Mouse (Mus musculus): ENCODE results near the gene Sdhaf1.

Sdhaf1 gene

DNA sequence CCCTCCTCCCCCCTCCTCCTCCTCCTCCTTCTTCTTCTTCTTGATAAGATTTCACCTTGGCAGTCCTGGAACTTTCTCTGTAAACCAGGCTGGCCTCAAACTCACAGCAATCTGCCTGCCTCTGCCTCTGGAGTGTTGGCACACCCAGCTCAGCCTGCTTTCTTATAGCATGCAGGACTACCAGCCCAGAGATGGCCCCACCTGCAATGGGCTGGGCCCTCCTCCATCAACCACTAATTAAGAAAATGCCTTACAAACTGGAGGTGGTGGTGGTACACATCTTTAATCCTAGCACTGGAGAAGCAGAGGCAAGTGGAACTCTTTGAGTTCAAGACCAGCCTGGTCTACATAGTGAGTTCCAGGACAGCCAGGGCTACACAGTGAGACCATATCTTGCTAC is 2.7 kb upstream of the Sdhaf1 start:
- DNase-seq (ENCODE audit: low read depth, low spot score) = no peak

DNA sequence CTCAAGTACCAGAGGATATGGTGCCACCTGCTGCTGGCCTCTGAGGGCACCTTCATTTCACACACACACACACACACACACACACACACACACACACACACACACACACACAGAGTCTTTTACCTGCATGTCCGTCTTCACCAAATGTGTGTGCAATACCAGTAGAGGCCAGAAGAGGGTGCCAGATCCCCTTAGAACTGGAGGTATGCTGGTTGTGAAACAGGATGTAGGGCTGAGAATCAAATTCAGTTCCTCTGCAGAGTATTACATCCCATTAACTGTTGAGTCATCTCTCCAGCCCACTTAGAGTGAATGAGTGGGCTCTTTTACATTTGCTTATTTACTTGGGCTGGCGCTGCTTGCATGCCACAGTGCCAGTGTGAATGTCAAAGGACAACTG is 1.7 kb upstream of the Sdhaf1 start:
- peak; percentile 85 for DNase-seq (ENCODE audit: low read depth, low spot score)

DNA sequence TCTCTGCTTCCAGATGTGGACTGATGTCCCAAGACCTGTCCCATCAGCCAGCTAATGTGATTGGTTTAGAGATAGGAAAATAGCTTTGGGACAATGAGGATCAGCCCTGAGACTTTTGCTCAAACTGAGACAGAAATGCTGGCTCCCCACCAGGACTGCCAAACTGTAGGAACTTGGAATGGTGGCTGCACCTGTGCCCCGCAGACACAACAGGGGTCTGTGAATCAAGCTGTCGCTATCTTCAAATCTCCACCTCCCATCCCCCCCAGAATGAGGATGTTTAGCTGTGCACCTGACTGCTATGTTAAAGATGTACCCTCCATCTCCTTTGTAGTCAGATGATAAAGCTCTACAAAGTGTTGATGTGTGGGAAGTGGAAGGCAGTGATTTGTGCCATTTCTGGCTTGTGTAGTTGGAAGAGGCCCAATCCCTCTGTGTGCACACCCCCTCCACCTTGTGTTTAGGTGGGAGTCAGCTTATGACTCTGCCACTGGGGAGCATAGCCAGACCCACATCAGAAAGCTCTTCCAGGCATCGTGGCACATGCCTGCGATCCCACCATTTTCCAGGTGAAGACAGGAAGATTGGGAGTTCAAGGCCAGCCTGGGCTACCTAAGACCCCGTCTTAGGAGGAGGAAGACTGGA is 727 bp upstream of the Sdhaf1 start:
- DNase-seq (ENCODE audit: low read depth, low spot score) = no peak

DNA sequence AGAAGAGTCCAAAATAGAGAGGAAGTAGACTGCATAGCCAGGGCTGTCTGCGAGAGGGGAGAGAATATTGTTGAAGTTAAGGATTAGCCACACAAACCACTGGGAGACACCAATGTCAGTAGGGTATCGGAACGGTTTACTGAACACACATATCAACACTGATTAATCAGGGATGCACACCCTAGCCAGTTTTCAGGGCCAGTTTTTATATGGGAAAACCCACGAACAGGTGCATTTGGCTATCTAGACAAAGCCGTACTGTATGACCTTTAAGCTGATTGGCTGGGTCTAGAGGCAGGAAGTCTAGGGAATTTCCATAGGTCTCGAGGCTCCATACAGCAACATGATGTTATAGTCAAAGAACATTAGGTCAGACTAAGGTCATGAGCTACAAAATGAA is 830 bp downstream of the Sdhaf1 start:
- peak; percentile 85 for DNase-seq (ENCODE audit: low read depth, low spot score)

DNA sequence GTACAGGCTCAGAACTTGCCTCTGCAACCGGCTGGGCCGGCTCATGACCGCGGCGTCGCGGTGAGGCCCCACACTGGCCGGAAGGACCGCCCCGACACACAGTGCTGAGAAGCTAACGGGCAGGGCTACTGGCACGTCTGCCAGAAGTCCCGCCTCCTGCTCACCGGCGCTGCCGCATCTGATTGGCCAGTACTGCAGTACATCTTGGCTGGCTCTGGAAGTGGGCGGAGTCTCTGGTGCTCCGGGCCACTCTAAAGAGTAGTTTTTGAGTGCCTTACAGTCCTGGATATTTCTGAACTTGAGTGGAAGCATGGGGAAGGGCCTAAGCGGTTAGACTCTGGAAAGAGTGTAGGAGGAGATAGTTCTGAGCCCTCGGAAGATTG is 1.4 kb downstream of the Sdhaf1 start:
- peak; percentile 98 for DNase-seq (ENCODE audit: low read depth, low spot score)

DNA sequence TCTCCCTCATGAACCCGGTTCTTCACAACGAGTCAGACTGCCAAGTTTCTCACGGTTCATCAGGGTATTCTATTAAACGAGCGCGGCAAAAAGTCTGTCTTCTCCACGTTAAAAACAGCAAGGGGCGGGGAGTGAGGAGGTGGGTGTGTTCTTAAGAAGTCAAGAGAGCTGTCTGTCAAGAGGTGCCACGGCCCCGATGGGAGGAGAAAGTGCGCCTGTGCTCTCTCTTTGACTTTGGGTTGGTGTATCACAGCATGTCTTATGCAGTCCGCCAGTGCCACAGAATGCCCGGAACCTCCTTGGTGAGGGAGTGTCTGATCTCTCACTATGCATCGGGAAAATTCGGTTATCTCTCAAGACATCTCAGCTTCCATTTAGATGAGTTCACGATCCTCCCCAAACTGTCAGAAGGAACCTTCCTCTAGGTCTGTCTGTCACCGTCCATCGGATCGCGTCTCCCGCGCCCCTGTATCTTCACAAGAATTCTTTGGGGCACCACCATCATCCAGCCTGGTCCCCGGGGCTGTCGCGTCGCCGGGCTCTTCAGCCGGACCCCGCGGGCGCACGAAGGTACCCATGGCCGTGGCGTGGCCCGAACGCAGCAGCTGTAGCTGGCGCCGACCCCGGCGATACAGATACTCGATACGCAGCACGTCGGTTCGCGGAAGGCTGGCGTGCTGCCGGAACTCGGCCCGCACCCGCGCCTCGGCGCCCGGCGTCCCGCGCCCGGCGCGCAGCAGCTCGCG is 2.0 kb downstream of the Sdhaf1 start, which contains the start of gene E130208F15Rik:
Gene E130208F15Rik, plus strand, starts transcription at position 202 of the 746 bp plus-strand sequence.
- DNase-seq (ENCODE audit: low read depth, low spot score) = peak; percentile 92

DNA sequence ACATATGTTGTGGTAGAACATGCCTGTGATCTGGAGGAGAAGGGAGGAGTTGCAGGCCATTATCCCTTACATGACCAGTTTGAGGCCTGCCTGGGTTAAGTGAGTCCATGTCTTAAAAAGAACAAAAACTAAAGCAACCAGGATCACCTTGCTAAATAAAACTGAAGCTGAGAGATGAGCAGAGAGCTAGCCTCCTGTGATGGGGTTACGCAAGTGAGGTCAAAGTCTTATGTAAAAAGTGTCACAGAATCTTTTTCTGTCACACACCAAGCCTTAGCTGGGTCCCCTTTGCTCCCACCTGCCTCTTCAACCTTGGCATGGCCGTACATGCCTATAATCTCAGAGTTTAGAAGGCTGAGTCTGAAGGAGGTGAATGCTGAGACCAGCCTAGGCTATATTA is 2.7 kb downstream of the Sdhaf1 start:
- no peak for DNase-seq (ENCODE audit: low read depth, low spot score)

DNA sequence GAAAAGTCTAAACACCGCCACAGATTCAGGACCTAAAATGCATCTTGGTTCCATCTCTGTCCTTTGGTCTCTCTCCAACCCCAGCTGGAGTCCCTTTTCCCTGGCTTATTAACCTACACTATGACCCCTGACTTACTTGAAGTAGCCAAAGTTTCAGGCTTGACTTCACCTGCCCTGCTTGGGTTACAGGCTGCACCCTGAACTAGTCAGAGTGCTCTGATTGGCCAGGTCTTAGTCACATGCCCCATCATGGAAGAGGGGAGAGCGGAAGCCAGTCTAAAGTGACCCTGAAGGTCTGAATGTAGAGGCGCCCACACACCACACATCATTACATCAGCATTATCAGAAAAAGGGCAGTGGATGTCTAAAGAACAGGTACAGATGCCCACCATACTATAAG is 5.6 kb downstream of the Sdhaf1 start:
- no peak for DNase-seq (ENCODE audit: low read depth, low spot score)

DNA sequence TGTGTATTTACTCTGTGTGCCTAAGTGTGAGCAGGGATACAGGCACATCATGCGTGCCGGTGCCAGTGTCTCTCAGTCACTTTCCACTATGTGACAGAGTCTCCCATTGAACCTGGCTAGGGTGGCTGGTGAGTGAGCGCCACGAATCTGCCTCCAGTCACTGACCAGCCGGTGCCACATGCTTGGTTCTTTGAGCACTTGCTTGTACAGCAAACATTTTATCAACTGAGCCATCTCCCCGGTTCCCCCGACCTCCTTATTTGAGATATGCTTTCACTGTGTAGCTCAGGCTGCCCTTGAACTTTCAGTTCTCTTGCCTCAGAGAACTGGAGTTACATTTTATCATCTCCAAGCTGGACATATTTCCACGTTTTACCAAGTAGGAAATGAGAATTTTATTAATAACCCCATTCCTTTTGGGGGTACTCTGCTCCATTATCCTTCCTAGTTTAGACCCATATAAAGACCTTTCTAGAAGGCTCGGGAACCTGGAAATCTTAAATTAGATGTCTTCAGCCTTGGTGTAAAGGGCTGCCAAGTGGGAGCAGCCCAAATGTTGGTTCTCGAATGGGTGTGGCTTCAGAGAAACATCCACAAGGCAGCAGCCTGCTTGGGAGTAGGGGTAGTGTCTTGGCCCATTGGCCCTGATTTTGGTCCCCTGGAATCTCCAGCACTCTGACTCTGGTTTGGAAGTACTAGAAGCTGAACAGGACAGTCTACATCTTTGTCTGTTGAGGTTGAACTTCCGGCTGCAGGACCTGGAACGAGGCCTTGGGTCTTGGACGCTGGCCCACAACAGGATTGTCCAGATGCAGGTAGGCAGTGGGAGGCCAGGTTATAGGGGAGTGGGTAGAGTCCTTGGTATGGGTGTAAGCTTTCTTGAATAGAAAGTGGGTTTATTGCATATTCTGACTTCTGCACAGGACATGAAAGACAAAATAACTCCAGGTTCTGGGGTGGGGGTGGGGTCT is 7.9 kb downstream of the Sdhaf1 start:
- DNase-seq (ENCODE audit: low read depth, low spot score) = no peak

DNA sequence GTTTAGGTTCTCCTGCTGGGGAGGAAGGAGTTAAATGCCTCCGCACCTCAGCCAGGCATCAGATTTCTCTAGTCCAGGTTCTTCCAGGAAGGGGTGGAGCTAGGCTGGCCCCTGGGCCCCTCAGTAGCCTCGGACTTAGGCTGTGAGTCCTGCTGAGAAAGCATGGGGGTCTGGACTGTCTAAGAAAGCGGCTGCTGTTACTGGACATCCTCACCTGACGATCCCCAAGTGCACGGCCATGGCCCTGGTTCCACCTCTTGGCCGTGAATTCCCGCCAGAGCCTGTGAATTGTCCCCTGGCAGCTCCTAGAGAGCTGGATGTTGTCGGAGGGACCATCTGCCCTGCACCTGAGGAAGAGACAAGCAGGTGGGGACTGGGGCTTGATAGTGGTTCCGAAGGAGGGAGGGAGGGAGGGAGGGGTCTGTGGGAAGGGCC is 9.0 kb downstream of the Sdhaf1 start, which contains the start of gene Syne4:
Gene Syne4, plus strand, starts transcription at position 87 of the 435 bp plus-strand sequence.
- no peak for DNase-seq (ENCODE audit: low read depth, low spot score)

DNA sequence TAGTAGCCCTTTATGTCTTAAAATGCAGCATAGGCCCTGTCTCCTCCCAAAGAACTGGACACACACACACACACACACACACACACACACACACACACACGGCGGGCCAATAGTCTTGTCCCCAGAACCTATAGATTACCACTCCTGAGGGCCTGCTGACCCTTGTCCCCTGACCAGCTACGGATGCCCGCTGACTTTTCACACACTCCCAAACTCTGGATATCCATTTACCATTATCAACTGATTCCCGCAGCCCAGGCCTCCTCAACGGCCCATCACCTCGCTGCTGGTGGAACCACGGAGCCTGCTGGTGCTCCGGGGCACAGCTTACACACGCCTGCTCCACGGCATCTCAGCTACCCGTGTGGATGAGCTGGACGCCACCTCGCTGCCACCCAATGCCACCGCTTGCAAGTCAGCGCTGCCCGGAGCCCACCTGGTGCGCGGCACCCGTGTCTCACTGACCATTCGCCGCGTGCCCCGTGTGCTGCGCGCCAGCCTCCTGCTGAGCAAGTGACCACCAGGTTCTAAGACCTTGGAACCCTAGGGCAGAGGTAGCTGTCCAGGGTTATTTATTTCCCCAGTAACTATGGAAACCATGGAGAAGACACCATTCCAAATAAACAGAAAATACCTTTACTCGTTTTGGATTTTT is 9.9 kb downstream of the Sdhaf1 start:
- DNase-seq (ENCODE audit: low read depth, low spot score) = no peak

DNA sequence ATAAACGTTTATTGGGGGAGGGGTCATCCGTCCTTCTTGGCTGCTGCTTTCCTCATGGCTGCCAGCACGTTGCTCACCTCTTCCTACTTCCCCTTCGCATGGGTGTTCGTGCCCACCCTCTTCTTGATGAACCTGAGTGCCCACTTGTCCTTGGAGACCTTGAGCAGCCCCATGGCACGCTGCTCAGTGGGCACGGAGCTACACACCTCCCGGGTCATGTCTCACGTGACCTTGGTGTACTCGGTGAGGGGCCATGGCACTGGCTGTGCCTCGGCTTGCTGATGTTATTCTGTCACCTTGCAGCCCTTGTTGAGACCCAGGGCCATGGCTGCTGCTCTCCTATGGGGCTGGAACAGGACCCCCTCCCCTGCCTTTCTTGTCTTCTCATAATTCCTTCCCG is 13.6 kb downstream of the Sdhaf1 start:
- DNase-seq (ENCODE audit: low read depth, low spot score) = no peak

DNA sequence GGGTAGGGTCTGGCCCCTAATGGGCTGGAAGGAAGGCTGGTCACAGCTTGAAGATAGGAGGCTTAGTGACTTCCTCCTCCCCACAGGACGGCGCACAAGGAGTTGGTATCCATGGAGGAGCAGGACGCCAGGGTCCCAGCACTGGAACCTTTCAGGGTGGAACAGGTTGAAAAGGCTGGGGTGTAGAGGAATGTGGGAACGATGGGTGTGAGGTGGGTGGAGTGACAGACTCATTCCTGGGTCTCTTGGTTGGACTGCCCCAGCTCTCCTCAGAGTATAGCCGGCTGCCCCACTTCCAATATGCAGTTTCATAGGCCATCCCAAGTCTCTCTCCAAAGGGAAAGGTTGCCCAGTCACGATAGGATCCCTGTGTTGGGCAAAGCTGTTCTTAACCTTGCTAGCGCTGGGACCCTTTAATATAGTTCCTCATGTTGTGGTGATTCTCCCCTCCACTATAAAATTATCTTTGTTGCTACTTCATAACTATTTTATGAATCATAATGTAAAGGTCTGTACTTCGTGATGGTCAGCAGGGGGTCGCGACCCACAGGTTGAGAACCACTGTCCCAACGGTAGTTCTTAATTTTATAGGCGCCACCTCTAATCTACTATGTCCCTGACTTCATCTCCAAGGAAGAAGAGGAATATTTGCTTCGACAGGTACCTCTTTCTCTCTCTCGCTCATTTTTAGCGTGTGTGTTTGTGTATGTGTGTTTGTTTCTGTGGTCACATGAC is 14.1 kb downstream of the Sdhaf1 start:
- no peak for DNase-seq (ENCODE audit: low read depth, low spot score)

DNA sequence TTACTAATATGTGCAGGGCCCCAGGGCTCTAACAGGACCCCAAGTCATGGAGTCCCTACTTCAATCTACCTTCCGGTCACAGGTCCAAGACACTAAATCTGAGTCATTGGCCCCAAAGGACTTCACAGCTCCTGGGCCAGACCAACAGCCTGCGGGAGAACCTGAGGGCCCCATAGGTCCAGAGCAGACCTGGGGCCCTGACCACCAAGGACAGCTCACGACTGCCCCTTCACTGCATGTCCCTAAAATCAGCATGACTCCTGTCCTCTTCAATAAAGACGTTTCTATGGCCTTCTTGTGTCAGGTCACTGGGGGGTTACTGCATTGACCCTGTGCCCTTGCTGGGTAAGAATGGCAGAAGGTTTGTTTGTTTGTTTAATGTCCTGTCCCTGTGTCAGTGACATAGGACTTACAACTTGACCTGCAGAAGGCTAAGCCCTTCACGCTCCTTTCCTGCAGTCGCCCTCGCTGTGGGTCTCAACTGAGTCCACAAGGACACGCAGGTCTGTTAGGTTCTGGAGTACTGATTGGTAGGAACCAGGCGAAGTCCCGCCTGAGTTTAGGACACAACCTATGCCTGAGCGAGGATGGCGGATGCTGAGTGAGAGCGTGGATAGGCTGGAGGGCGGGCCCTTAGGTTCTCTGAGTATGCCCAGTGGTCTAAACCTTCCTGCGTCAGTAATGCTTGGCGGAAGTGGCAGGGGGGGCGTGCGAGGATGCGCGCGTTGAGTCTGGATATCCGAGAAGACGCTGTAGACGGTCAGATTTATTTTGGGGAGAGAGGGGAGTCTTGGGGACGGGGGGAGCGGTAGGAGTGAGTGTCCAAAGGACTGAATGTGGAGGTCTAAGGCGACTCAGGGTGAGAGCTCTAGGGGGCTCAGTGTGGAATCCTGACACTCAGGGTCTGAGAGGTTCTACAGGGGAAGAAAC is 15.4 kb downstream of the Sdhaf1 start, which contains the start of gene Alkbh6:
Gene Alkbh6, plus strand, starts transcription at position 642 of the 930 bp plus-strand sequence.
- DNase-seq (ENCODE audit: low read depth, low spot score) = peak; percentile 96

DNA sequence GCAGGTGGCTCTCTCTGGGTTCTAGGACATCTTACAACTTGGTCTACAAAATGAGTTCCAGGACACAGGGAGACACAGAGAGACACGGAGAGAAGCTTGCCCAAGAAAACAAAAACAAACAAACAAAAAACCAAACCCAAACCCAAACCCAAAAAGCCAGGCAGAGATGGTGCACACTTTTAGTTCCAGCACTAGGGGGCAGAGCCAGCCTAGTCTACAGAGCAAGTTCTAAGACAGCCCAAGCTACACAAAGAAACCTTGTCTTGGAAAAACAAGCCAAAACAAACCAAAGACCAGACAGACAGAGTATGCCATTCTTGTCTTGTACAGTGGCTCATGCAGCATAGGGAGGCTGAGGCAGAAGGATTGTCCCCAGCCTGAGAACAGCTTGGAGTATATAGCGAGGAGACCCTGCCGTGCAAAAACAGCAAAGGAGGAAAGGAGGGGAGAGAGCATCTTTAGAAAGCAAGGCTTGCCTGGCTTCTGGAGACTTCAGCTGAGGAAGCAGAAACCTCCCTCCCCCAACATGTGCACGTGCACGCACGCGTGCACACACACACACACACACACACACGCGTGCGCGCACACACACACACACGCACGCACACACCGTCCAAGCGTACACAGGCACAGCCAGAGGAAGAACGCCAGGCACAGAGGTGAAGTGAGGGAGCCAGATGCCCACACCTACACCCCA is 17.5 kb downstream of the Sdhaf1 start:
- DNase-seq (ENCODE audit: low read depth, low spot score) = peak; percentile 52

DNA sequence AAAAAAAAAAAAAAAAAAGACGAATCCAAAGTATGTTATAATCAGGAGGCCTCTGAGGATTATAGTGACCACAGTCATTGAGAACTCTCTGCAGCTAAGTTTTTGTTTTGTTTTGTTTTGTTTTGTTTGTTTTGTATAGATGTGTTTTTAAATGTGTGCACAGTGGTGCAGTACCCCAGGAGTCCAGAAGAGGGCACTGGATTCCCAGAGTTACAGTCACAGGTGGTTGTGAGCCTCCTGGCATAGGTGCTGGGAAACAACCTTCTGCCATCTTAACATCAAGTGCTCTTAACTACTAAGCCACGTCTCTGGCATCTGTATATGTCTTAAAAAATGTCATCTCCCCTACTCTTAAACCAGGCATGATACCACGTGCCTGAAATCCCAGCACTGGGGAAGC is 22.8 kb downstream of the Sdhaf1 start:
- DNase-seq (ENCODE audit: low read depth, low spot score) = peak; percentile 67

DNA sequence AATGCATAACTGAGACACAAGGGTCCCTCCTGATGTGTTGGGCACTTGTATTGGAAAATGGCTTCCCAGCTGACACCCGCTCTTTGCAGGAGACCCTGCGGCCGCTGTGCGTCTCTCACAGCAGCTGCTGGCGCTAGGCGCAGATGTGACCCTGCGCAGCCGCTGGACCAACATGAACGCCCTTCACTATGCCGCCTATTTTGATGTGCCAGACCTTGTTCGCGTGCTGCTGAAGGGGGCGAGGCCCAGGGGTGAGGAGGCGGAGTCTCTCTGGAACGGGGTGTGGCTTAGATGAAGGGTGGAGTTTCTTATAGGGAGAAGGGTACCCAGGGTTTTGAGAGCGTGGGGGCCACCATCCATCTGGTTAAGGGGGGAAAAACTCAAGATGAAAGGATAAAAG is 26.4 kb downstream of the Sdhaf1 start:
- DNase-seq (ENCODE audit: low read depth, low spot score) = no peak

DNA sequence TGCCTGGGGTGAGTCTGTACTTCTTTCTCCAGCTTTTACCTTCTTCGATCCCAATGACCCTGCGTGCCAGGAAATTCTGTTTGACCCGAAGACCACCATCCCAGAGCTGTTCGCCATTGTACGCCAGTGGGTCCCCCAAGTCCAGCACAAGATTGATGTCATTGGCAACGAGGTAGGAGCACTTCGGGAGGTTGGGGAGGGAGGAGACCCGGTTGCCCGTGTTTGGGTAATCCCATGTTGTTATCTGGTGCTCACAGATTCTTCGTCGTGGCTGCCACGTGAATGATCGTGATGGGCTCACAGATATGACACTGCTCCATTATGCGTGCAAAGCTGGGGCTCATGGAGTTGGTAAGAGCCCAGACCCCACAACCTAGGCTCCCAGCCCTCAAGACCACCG is 26.9 kb downstream of the Sdhaf1 start:
- DNase-seq (ENCODE audit: low read depth, low spot score) = no peak

DNA sequence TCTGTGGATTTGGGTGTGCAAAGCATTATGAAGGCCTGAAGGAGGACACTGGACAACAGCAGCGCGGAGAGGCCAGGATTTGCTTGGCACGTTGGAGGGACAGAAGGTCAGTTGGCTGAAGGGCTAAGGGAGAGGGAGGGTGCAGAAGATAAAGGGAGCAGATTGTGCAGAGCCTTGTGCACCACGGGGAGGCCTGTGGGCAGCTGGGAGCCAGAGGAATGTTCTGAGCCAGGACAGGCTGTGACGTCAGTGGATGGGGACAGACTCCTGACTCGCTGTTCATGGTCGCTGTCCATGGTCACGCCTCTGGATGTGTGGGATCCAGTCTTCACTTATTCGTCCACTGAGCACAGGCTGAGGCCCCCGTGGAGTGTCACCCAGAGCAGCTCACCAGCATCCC is 28.6 kb downstream of the Sdhaf1 start:
- no peak for DNase-seq (ENCODE audit: low read depth, low spot score)
